Mouse (Mus musculus) heart, adult 11 months (tissue): ENCODE measurements around the gene Gm28635.

Experiments used
- DNase-seq: peaks from one replicate; pipeline ENCODE4 v3.0.0; 2022

Gene Gm28635

DNA sequence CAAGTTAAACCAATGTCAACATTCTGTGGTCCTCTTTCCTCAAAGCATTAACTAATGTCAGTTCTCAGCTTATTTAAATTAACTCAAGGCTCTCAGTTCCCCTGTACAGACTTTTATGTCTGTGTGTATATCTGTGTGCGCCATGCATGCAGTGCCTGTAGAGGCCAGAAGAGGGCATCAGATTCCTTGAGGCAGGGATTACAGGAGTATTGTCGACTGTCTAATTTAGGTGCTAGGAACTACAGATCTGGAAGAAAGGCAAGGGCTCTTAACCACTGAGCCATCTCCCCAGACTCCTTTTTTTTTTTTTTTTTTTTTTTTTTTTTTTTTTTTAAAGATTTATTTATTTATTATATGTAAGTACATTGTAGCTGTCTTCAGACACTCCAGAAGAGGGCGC is 96.6 kb downstream of the Gm28635 start:
- no peak for DNase-seq

DNA sequence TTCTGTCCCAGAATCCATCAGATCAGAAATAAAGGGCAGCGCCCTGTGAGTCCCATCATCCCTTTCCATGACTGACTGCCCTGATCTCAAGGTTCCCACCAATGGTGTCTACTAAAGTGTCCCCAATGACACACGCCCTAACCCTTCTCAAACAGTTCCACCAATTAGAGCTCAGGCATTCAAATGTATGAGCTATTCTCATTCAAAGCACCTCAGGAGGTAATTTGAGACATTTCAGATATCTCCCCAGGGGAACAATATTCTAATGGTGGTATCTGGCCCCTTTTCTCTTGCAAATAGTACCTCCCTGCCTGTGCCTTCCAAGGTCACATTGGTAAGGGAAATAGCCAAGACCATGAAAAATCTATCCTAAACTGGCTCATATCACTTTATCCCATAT is 98.5 kb downstream of the Gm28635 start:
- no peak for DNase-seq

DNA sequence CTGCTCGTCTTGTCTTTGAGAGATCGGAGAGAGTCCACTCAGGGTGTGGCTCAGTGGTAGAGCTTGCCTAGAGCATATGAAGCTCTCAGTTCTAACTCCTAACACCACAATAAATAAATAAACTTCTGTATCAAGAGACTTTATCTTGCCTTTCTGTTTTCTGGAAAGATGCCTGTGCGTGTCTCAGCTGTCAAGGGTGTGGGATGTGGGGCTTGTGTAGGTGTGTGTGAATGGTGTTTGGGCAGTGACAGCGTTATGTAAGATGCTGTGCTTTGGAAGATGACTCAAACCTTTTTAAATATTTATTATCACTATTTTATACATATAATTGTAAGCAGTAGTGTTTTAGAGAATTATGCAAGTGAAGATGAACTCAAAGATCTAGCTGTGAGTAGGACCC is 103.7 kb downstream of the Gm28635 start:
- DNase-seq: no peak

DNA sequence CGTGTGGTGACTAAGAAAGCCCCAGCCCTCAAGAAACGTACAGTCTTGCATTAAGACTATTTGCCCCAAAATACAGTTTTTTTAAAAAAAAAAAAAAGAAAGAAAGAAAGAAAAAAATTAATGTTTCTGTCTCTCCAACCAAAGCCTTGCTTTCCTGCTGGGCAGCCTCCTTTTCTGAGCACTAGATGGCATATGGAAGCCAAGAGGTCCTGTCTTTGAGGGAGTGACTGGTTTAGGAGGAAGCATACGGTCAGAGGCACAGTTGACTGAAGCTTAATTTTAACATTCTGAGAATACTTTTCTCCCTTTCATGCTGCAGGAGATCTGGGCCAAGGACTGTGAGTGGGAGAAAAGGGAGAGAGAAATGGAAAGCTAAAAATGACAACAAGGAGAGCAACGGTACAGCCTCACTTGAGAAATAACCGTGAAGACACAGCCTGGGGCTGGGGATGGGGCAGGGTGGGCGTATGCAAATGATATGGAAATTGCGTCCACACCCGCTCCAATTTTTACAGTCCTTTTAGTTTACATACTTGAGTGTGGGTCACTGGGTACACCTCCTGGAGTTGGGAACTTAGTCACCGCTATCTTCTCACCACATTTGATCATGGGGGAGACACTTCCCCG is 120.8 kb downstream of the Gm28635 start:
- peak; percentile 77 for DNase-seq
